Mouse (Mus musculus): ENCODE data around the gene Arhgap44.

The Arhgap44 gene

DNA sequence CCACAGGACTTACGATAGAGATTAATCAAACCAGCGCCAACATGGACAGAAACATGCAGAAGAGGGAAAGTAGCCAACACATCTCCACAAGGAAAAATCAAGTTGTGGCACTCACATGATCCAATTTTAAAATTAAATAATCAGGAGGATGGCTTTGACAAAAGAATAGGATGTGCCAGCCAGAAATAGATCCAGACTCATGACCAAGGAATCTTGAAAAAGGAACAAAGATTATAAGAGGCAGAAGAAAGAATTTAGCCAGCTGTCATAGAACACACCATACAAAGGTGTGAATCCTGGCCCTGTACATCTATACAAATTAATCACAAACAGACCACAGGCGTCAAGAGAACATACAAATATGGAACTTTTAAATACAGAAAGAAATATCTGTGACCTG lies 82.5 kb downstream of the Arhgap44 start:
- no peak for DNase-seq

GRCm38 (mm10) chr11:65069609-65070008 lies 93.2 kb downstream of the Arhgap44 start:
- DNase-seq = no peak

GRCm38 (mm10) chr11:65069051-65069450 lies 93.7 kb downstream of the Arhgap44 start:
- DNase-seq = no peak

- no peak for DNase-seq
Observed at GRCm38 (mm10) chr11:65065201-65065600, 97.6 kb downstream of the Arhgap44 start.

GRCm38 (mm10) chr11:65061437-65061836 lies 101.3 kb downstream of the Arhgap44 start:
- no peak for DNase-seq

- no peak for DNase-seq
Observed at GRCm38 (mm10) chr11:65059531-65059930, 103.2 kb downstream of the Arhgap44 start.

DNA sequence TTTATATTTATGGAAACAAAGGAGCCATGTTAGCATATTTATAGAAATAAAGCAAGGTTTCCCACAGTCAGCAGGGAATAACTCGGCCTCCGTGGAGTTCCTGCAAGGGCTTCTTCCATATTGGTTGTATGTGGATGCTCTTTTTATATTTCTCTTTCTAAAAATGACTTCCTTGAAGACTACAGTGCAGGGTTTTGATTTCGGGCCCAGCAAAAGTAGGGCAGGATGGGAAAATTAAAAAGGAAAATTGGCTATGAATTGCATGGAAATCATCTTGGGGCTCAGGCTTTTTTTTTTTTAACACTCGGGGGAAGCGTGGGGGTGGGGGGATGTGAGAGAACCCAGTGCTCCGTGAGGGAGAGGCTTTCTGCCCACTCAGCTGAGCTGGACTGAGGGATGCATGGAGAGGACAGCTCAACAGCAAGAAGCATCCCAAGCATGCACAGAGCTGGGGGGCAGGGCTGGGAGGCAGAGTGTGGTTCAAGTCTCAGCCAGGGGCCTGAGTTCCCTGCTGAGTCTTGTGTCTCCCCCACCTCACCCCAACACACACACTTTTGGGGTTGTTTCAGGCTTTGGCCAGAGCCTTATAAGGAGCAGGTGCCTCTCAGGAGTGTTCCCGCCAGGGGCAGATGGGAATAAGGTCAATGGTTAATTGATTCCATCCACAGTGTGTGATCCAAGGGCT lies 104.4 kb downstream of the Arhgap44 start:
- no peak for DNase-seq

DNA sequence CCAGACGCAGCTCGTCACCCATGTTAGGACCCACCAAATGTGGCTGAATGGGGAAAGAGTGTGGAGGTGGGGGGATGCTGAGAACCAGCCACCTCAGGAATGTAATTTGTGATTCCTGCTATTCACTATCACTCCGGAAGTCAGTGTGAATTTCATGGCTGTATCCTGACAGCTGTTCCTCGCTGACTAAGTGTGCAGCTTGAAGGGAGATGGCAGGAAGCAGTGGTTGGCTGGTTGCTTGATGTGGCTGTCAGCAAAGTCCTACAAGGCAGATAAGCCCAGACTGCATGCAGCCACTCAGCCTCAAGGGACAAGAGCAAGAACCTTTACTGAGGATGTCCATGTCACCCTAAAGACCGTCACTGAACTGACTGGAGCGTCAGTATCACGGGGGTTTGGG lies 107.2 kb downstream of the Arhgap44 start:
- DNase-seq = no peak

DNA sequence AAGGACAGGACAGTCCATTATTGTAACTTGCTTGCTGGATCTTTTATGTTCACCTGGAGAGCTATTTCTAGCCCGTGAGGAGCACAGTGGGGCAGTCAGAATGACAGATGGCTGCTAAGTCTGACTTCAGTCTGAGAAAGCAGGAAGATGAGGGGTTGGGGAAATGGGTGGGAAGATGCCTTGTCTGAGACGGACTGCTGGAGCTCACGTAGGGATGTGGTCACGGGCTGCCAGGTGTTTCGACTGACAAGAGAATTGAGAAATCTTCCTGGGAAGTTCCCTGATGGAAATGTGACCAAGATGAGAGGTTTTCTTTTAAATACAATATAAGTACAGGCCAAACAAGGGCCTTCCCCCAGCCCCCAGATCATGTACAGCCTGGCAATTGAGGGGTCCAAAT lies 108.5 kb downstream of the Arhgap44 start:
- DNase-seq = no peak

DNA sequence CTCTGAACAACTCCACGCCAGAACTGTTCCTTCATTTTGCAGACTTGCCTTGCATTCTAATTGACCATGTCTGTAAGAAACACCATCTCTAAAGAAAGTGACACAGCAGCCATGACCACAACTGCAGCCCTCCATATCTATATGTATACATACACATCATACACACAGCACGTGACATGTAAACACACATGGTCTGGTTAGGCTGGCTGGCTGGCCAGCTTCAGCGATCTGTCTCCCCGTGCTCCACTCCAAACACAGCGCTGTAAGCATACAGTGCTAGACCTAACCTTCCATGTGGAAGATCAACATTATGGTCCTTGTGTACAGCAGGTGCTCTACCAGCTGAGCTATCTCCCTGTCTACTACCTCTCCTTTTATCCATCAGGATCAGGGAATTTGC lies 111.9 kb downstream of the Arhgap44 start:
- DNase-seq = no peak

GRCm38 (mm10) chr11:65049090-65049489 lies 113.7 kb downstream of the Arhgap44 start:
- DNase-seq = no peak

- no peak for DNase-seq
Observed at GRCm38 (mm10) chr11:65040556-65040955, 122.2 kb downstream of the Arhgap44 start.

GRCm38 (mm10) chr11:65039517-65040095 lies 123.2 kb downstream of the Arhgap44 start:
- DNase-seq = no peak

GRCm38 (mm10) chr11:65038996-65039395 lies 123.8 kb downstream of the Arhgap44 start:
- no peak for DNase-seq

GRCm38 (mm10) chr11:65032221-65032620 lies 130.5 kb downstream of the Arhgap44 start:
- no peak for DNase-seq

DNA sequence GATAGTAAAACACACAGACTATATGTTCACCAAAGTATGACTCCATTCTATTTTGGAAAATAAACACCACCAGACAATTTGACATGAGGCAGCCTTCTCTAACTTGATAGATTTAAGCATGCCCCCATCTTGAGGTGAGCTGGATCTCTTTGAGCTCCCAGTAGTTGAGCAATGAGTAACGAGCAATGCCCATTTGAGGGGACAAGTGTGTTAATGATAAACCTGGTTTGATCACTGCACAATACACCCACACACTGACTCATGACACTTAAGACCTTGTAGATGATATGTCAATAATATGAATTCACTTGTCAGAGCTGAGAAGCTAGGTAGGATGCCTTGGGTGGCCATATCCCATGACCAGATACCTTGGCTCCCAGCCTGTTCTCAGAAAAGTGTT lies 132.6 kb downstream of the Arhgap44 start:
- DNase-seq = no peak

GRCm38 (mm10) chr11:65028049-65028448 lies 134.7 kb downstream of the Arhgap44 start:
- DNase-seq = no peak

DNA sequence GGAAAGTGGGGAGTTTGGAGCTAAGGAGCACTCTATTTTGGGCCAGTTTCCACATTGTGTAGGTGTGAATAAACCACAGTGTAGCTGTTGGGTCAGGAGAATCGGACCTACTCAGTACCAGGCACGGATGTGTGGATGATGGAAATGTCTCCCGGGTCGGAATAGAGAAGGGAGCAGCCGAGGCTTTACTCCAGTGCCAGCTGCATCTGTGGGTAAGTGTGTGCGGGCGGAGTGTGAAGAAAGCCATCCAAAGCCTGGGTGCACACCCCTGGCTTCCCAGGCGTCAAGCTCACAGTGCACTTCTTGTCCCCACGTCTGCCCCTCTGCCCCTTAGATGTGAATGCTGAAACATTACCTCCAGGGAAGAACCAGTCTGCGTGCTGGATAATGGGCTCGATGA lies 140.0 kb downstream of the Arhgap44 start:
- no peak for DNase-seq

DNA sequence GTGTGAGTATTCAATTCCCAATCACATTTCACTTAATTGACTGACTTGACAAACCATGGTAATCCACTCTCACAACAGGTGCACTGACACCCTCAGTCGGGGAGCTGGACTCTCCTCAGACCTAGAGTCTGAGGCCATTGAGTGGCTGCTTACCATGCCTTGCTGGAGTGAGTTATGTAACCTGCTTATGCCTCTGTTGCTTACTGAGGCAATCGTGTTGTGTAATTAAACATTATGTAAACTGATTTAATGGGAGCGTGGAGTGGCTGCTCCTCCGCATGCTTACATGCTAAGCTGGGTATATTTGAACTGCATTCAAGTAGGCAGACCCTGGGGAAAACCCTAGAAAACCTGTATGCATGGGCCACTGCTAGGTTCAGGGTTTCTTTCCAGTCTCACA lies 142.0 kb downstream of the Arhgap44 start:
- no peak for DNase-seq

DNA sequence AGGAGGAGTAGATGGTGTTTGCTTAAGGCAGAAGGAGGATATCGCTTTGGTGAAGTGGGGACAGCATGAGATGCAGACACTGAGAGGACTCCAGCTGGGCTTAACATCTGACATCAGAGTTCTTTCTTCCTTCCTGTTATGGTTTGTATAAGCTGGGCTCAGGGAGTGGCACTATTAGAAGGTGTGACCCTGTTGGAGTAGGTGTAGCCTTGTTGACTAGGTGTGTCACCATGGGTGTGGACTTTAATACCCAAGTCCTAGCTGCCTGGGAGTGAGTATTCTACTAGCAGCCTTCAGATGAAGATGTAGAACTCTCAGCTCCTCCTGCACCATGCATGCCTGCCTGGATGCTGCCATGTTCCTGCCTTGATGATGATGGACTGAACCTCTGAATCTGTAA lies 146.0 kb downstream of the Arhgap44 start:
- no peak for DNase-seq

- DNase-seq = no peak
Observed at GRCm38 (mm10) chr11:65013906-65014305, 148.9 kb downstream of the Arhgap44 start.

- no peak for DNase-seq
Observed at GRCm38 (mm10) chr11:65006047-65006446, 156.7 kb downstream of the Arhgap44 start.

- no peak for DNase-seq
Observed at GRCm38 (mm10) chr11:65004836-65005235, 157.9 kb downstream of the Arhgap44 start.

DNA sequence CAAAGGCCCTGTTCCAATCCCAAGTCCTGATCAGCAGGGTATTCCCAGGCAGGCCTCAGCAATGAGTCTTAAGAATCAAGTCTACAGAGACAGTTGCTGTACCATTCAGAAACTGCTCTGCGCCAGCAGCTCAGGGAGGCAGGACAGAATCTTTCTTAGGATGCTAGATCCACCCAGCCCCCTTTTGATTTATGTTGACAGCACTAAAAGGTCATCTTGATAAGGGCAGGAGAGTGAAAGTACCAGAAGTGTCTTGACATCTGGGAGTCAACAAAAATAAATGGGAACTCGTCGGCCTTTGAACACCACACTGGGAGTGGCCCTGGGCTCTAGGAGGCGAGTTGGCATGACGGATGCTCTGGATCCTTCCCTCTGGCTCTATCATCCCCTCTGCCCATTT lies 159.2 kb downstream of the Arhgap44 start:
- DNase-seq = no peak

DNA sequence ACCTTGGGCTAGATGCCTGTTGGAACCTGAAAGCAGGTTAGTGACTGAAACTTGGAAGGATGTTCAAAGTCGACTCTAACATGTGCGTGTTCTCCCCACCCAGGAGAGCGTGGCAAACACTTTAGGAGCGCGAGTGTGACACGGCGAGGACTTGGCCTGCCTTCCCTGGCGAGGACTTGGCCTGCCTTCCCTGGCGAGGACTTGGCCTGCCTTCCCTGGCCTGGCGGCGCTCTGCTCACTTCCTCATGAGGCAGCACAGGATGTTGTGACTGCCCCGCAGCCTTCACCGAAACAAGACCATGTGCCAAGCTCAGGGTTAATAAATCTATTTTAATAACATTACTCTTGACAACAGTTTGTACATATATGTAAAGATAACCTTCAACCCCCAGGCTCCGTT lies 161.0 kb downstream of the Arhgap44 start:
- no peak for DNase-seq
